Mouse (Mus musculus) bone marrow macrophage, adult 2 months (primary cell): ENCODE measurements around the gene Gm45753.

Experiments
- CTCF ChIP-seq: IDR thresholded peaks from 2 replicates; pipeline ENCODE4 v1.5.1; 2012; ENCODE audit warnings: low read depth, mild to moderate bottlenecking, low read length, moderate library complexity
- POLR2A ChIP-seq: IDR thresholded peaks from 2 replicates; pipeline ENCODE4 v1.6.1; 2012; ENCODE audit warnings: mild to moderate bottlenecking, low read depth, low read length, borderline replicate concordance

GRCm38 (mm10) chr8:45355809-45356208 is 47.5 kb upstream of the Gm45753 start:
- TF ChIP-seq CTCF (no peak), POLR2A (no peak)
